Mouse (Mus musculus): Measurements from ENCODE around the gene Ifi27l2b. TPM values are rescaled to one million over a fixed set of nuclear protein-coding genes. Genes with fewer than 3 reads are reported as not detected.

Gene Ifi27l2b
- polyA plus RNA-seq, 1 experiment, result 0.12 TPM

- Histone ChIP-seq H3ac (ENCODE audit: control insufficient read depth, insufficient read length, low read depth) (no peak within 1 kb of the TSS), H3K79me3 (ENCODE audit: low read depth) (no peaks in the 10 kb centered on the region), H3K79me2 (ENCODE audit: control insufficient read depth, insufficient read depth) (no peaks in the 10 kb centered on the region), H3K27me3 (ENCODE audit: control insufficient read depth, insufficient read depth, insufficient read length) (no peaks in the 10 kb centered on the region), H3K36me3 (ENCODE audit: control insufficient read depth, insufficient read depth) (no peaks in the 10 kb centered on the region), H3K4me3 (ENCODE audit: insufficient read depth, poor library complexity, severe bottlenecking) (peak within 1 kb of the TSS; percentile 29)
- no peak for TF ChIP-seq MYOD1 (IDR thresholded peaks at IDR 0.05; ENCODE audit: control insufficient read depth, insufficient read length, low read depth)
- no peak for TF ChIP-seq CTCF (IDR thresholded peaks at IDR 0.05; ENCODE audit: control insufficient read depth, insufficient read depth, insufficient read length)
- TF ChIP-seq MAX (IDR thresholded peaks at IDR 0.05), result no peak
- no peak for TF ChIP-seq CEBPB (IDR thresholded peaks at IDR 0.05; ENCODE audit: low read depth)
- no peak for TF ChIP-seq FOSL1 (IDR thresholded peaks at IDR 0.05; ENCODE audit: insufficient read depth, low read length, poor library complexity, severe bottlenecking)
- peak; percentile 97 for TF ChIP-seq USF1 (IDR thresholded peaks at IDR 0.05; ENCODE audit: low read depth)
These were observed 22.9 kb downstream of the Ifi27l2b start, which contains the start of gene Ifi27 for GRCm38 (mm10) chr12:103433986-103434731. Gene Ifi27, plus strand, starts transcription at chr12:103434211.

DNA sequence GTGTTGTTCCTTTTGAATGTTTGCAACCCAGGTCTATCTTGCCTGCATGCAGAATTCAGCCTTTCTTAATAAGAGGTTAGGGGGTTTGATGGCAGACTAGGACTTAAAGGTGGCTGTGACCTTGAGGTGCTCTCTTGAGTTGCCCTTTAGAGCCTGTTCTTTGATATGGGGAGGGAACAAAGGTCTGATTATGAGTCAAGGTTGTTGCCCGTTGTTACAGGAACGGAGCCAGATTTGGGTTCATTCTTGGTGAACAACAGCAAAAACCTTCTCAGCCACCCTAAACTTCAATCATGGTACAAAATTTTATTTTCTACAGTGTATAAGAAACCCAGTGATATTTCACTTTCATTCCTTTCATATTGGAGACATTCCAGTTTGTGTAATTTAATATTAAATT is 23.6 kb downstream of the Ifi27l2b start:
- H3K79me3 ChIP-seq (ENCODE audit: low read depth), result no peaks in the 10 kb centered on the region
- no peak overlapping the region for H3K4me3 ChIP-seq (ENCODE audit: insufficient read depth, poor library complexity, severe bottlenecking)
- TF ChIP-seq MAX (IDR thresholded peaks at IDR 0.05) (no peak), USF1 (IDR thresholded peaks at IDR 0.05; ENCODE audit: low read depth) (no peak), MYOG (IDR thresholded peaks at IDR 0.05; ENCODE audit: control insufficient read depth, extremely low read depth, insufficient read length) (no peak), CEBPB (IDR thresholded peaks at IDR 0.05; ENCODE audit: low read depth) (no peak), CTCF (IDR thresholded peaks at IDR 0.05; ENCODE audit: control insufficient read depth, insufficient read depth, insufficient read length) (no peak), FOSL1 (IDR thresholded peaks at IDR 0.05; ENCODE audit: insufficient read depth, low read length, poor library complexity, severe bottlenecking) (no peak), MYOD1 (IDR thresholded peaks at IDR 0.05; ENCODE audit: control insufficient read depth, insufficient read length, low read depth) (no peak)
- no peaks in the 10 kb centered on the region for H3K36me3 ChIP-seq (ENCODE audit: control insufficient read depth, insufficient read depth)
- H3K79me2 ChIP-seq (ENCODE audit: control insufficient read depth, insufficient read depth), result no peaks in the 10 kb centered on the region
- H3K27me3 ChIP-seq (ENCODE audit: control insufficient read depth, insufficient read depth, insufficient read length), result no peaks in the 10 kb centered on the region
- no peak overlapping the region for H3ac ChIP-seq (ENCODE audit: control insufficient read depth, insufficient read length, low read depth)

- peaks cover 27% of the 10 kb centered on the region for H3K36me3 ChIP-seq (ENCODE audit: control insufficient read depth, insufficient read depth)
- TF ChIP-seq FOSL1 (IDR thresholded peaks at IDR 0.05; ENCODE audit: insufficient read depth, low read length, poor library complexity, severe bottlenecking) (no peak), MYOD1 (IDR thresholded peaks at IDR 0.05; ENCODE audit: control insufficient read depth, insufficient read length, low read depth) (no peak), MYOG (IDR thresholded peaks at IDR 0.05; ENCODE audit: control insufficient read depth, extremely low read depth, insufficient read length) (no peak), CEBPB (IDR thresholded peaks at IDR 0.05; ENCODE audit: low read depth) (no peak), USF1 (IDR thresholded peaks at IDR 0.05; ENCODE audit: low read depth) (no peak), MAX (IDR thresholded peaks at IDR 0.05) (no peak), CTCF (IDR thresholded peaks at IDR 0.05; ENCODE audit: control insufficient read depth, insufficient read depth, insufficient read length) (no peak)
- H3K79me3 ChIP-seq (ENCODE audit: low read depth), result peaks cover 38% of the 10 kb centered on the region
- no peaks in the 10 kb centered on the region for H3K27me3 ChIP-seq (ENCODE audit: control insufficient read depth, insufficient read depth, insufficient read length)
- no peak overlapping the region for H3ac ChIP-seq (ENCODE audit: control insufficient read depth, insufficient read length, low read depth)
- H3K4me3 ChIP-seq (ENCODE audit: insufficient read depth, poor library complexity, severe bottlenecking), result no peak overlapping the region
- H3K79me2 ChIP-seq (ENCODE audit: control insufficient read depth, insufficient read depth), result peaks cover 40% of the 10 kb centered on the region
These were observed 30.3 kb downstream of the Ifi27l2b start for GRCm38 (mm10) chr12:103426710-103427109.

- H3K79me3 ChIP-seq (ENCODE audit: low read depth), result peaks cover 46% of the 10 kb centered on the region
- H3K36me3 ChIP-seq (ENCODE audit: control insufficient read depth, insufficient read depth), result peaks cover 34% of the 10 kb centered on the region
- TF ChIP-seq CTCF (IDR thresholded peaks at IDR 0.05; ENCODE audit: control insufficient read depth, insufficient read depth, insufficient read length), result peak; percentile 67
- no peak for TF ChIP-seq USF1 (IDR thresholded peaks at IDR 0.05; ENCODE audit: low read depth)
- TF ChIP-seq MYOG (IDR thresholded peaks at IDR 0.05; ENCODE audit: control insufficient read depth, extremely low read depth, insufficient read length), result no peak
- no peak for TF ChIP-seq MYOD1 (IDR thresholded peaks at IDR 0.05; ENCODE audit: control insufficient read depth, insufficient read length, low read depth)
- TF ChIP-seq MAX (IDR thresholded peaks at IDR 0.05), result peak; percentile 58
- no peak for TF ChIP-seq FOSL1 (IDR thresholded peaks at IDR 0.05; ENCODE audit: insufficient read depth, low read length, poor library complexity, severe bottlenecking)
- peak; percentile 19 for TF ChIP-seq CEBPB (IDR thresholded peaks at IDR 0.05; ENCODE audit: low read depth)
- H3ac ChIP-seq (ENCODE audit: control insufficient read depth, insufficient read length, low read depth), result peak within 1 kb of the TSS; percentile 86
- H3K4me3 ChIP-seq (ENCODE audit: insufficient read depth, poor library complexity, severe bottlenecking), result peak within 1 kb of the TSS; percentile 98
- H3K27me3 ChIP-seq (ENCODE audit: control insufficient read depth, insufficient read depth, insufficient read length), result no peaks in the 10 kb centered on the region
- peaks cover 48% of the 10 kb centered on the region for H3K79me2 ChIP-seq (ENCODE audit: control insufficient read depth, insufficient read depth)
These were observed 31.1 kb downstream of the Ifi27l2b start, which contains the start of gene Ddx24 for GRCm38 (mm10) chr12:103425729-103426470. Gene Ddx24, minus strand, starts transcription at chr12:103425830.

- peaks cover 56% of the 10 kb centered on the region for H3K79me2 ChIP-seq (ENCODE audit: control insufficient read depth, insufficient read depth)
- TF ChIP-seq MYOD1 (IDR thresholded peaks at IDR 0.05; ENCODE audit: control insufficient read depth, insufficient read length, low read depth), result no peak
- H3K36me3 ChIP-seq (ENCODE audit: control insufficient read depth, insufficient read depth), result peaks cover 34% of the 10 kb centered on the region
- H3ac ChIP-seq (ENCODE audit: control insufficient read depth, insufficient read length, low read depth), result peak overlapping the region; percentile 86
- H3K27me3 ChIP-seq (ENCODE audit: control insufficient read depth, insufficient read depth, insufficient read length), result no peaks in the 10 kb centered on the region
- H3K79me3 ChIP-seq (ENCODE audit: low read depth), result peaks cover 53% of the 10 kb centered on the region
- peak overlapping the region; percentile 98 for H3K4me3 ChIP-seq (ENCODE audit: insufficient read depth, poor library complexity, severe bottlenecking)
These were observed 31.9 kb downstream of the Ifi27l2b start for GRCm38 (mm10) chr12:103425016-103425728.
